Mouse (Mus musculus): Measurements from ENCODE around the gene Vgf. TPM values are rescaled to one million over a fixed set of nuclear protein-coding genes. Genes with fewer than 3 reads are reported as not detected.

The Vgf gene
- polyA plus RNA-seq, 1 experiment from 2014 or later, result 0.21 TPM

- peak within 1 kb of the TSS; percentile 19; the same call in 1 of the 2 replicates for H3K4me3 ChIP-seq (replicated peaks; ENCODE audit: low read depth, low read length)
- H3K4me1 ChIP-seq (replicated peaks; ENCODE audit: insufficient read depth, low read length), result peaks cover 19% of the 10 kb centered on the region
- 11% methylated on average over 23 of the region's 23 CpGs for WGBS
- H3K27ac ChIP-seq, result peak within 1 kb of the TSS; percentile 76
- H3K36me3 ChIP-seq (ENCODE audit: insufficient read depth, low read length), result no peaks in the 10 kb centered on the region
- no peaks in the 10 kb centered on the region for H3K9me3 ChIP-seq (replicated peaks; ENCODE audit: low read length)
- peak within 1 kb of the TSS; percentile 48 for H3K4me2 ChIP-seq (ENCODE audit: low read length)
- no peak within 1 kb of the TSS; the same call in 1 of the 2 replicates for H3K9ac ChIP-seq (ENCODE audit: low read depth, low read length)
- peak; percentile 84 for ATAC-seq (replicated peaks; ENCODE audit: low FRiP score, low read depth)
- no peaks in the 10 kb centered on the region for H3K27me3 ChIP-seq (ENCODE audit: insufficient read depth, low read length)
- peak; percentile 94 for DNase-seq (ENCODE audit: low spot score)
- no peak for TF ChIP-seq CTCF (IDR thresholded peaks at IDR 0.05; ENCODE audit: low read depth)
Observed at GRCm38 (mm10) chr5:137072079-137072960, 46.1 kb downstream of the Vgf start, which contains the start of gene Serpine1. Serpine1 (minus strand) TSS chr5:137072268.

- no peak for DNase-seq (ENCODE audit: low spot score)
- no peak for ATAC-seq (replicated peaks; ENCODE audit: low FRiP score, low read depth)
- no peaks in the 10 kb centered on the region for H3K9me3 ChIP-seq (replicated peaks; ENCODE audit: low read length)
- no peak for TF ChIP-seq CTCF (IDR thresholded peaks at IDR 0.05; ENCODE audit: low read depth)
- no peak overlapping the region for H3K9ac ChIP-seq (ENCODE audit: low read depth, low read length)
- H3K27ac ChIP-seq, result no peak overlapping the region
- H3K4me1 ChIP-seq (replicated peaks; ENCODE audit: insufficient read depth, low read length), result peaks cover 20% of the 10 kb centered on the region
- H3K27me3 ChIP-seq (ENCODE audit: insufficient read depth, low read length), result no peaks in the 10 kb centered on the region
- no peak overlapping the region for H3K4me2 ChIP-seq (ENCODE audit: low read length)
- no peaks in the 10 kb centered on the region for H3K36me3 ChIP-seq (ENCODE audit: insufficient read depth, low read length)
- no peak overlapping the region for H3K4me3 ChIP-seq (replicated peaks; ENCODE audit: low read depth, low read length)
- WGBS, result 96% methylated on average over 8 of the region's 8 CpGs
Observed at GRCm38 (mm10) chr5:137073141-137073540, 46.9 kb downstream of the Vgf start.

DNA sequence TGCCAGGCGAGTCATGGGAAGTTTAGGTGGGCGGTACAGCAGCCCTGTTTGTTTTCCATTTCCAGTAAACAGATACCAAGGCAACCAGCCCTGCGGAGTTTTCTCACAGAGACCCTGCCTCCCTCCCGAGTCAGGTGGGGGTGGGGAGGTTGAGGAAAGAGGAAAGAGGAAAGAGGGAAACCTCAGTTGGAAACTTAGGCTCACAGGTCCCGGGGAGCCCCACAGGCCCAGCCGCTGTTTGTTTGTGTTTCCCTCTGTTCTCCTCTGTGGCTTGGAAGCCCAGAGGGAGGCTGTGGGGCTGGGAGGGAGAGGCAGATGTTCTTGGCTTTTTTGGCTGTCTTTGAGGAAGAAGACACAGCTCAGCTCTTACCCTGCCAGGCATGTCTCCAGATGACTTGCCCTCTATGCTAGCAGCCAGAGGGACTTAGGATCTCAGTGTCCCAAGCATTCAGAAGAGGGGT lies 48.0 kb downstream of the Vgf start:
- H3K4me1 ChIP-seq (replicated peaks; ENCODE audit: insufficient read depth, low read length), result peaks cover 30% of the 10 kb centered on the region
- no peak overlapping the region for H3K4me2 ChIP-seq (ENCODE audit: low read length)
- H3K9ac ChIP-seq (ENCODE audit: low read depth, low read length), result peak overlapping the region; percentile 27; the same call in 1 of the 2 replicates
- no peak overlapping the region for H3K4me3 ChIP-seq (replicated peaks; ENCODE audit: low read depth, low read length)
- 41% methylated on average over 6 of the region's 6 CpGs for WGBS
- ATAC-seq (replicated peaks; ENCODE audit: low FRiP score, low read depth) (no peak), DNase-seq (ENCODE audit: low spot score) (no peak)
- H3K27me3 ChIP-seq (ENCODE audit: insufficient read depth, low read length), result no peaks in the 10 kb centered on the region
- no peak for TF ChIP-seq CTCF (IDR thresholded peaks at IDR 0.05; ENCODE audit: low read depth)
- peak overlapping the region; percentile 54 for H3K27ac ChIP-seq
- H3K36me3 ChIP-seq (ENCODE audit: insufficient read depth, low read length), result no peaks in the 10 kb centered on the region
- H3K9me3 ChIP-seq (replicated peaks; ENCODE audit: low read length), result no peaks in the 10 kb centered on the region

- Histone ChIP-seq H3K9me3 (replicated peaks; ENCODE audit: low read length) (no peaks in the 10 kb centered on the region), H3K4me1 (replicated peaks; ENCODE audit: insufficient read depth, low read length) (peaks cover 34% of the 10 kb centered on the region), H3K27me3 (ENCODE audit: insufficient read depth, low read length) (no peaks in the 10 kb centered on the region), H3K4me3 (replicated peaks; ENCODE audit: low read depth, low read length) (no peak overlapping the region), H3K9ac (ENCODE audit: low read depth, low read length) (no peak overlapping the region), H3K4me2 (ENCODE audit: low read length) (no peak overlapping the region), H3K27ac (peak overlapping the region; percentile 65), H3K36me3 (ENCODE audit: insufficient read depth, low read length) (no peaks in the 10 kb centered on the region)
- no peak for ATAC-seq (replicated peaks; ENCODE audit: low FRiP score, low read depth)
- TF ChIP-seq CTCF (IDR thresholded peaks at IDR 0.05; ENCODE audit: low read depth), result no peak
- no peak for DNase-seq (ENCODE audit: low spot score)
- WGBS, result 74% methylated on average over 6 of the region's 6 CpGs
Observed at GRCm38 (mm10) chr5:137075726-137076125, 49.5 kb downstream of the Vgf start.

DNA sequence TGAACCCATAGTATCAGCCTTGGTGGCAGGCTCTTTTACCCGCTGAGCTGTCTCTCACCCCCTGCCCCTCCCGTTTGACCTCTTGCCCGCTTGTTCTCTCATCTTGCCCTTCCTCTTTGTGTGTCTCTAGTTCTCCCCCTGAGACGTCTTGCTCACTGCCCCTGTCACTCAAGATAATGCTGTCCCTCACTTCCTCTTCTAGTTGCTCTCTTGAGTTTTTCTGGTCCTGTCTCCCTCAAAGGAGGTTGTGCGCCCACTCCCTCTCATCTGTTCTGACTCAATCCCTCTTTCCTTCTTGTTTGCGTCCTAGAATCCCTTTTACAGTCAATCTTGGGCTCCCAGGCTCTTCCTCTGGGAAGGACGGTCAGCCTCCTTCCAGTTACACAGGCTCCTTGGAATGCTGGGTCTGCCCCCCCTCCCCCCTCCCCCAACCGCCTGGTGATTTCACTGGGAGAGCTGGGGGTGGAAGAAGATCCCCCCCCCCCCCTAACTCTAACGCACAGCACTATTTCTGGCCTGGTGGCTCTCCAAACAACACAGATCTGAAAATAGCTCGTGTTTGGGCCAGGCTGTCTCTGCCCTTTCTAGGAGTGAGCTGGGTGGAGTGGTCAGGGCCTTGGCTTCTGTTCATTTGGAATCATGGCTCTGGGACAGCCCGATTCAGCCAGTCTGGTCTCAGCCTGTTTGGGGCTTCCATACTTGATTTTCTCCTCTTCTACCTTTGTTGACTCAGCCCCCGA lies 50.2 kb downstream of the Vgf start:
- ATAC-seq (replicated peaks; ENCODE audit: low FRiP score, low read depth) (no peak), DNase-seq (ENCODE audit: low spot score) (peak; percentile 33)
- no peak overlapping the region for H3K4me3 ChIP-seq (replicated peaks; ENCODE audit: low read depth, low read length)
- peak overlapping the region; percentile 65 for H3K27ac ChIP-seq
- no peaks in the 10 kb centered on the region for H3K36me3 ChIP-seq (ENCODE audit: insufficient read depth, low read length)
- H3K27me3 ChIP-seq (ENCODE audit: insufficient read depth, low read length), result no peaks in the 10 kb centered on the region
- 47% methylated on average over 12 of the region's 12 CpGs for WGBS
- H3K9me3 ChIP-seq (replicated peaks; ENCODE audit: low read length), result no peaks in the 10 kb centered on the region
- no peak overlapping the region for H3K4me2 ChIP-seq (ENCODE audit: low read length)
- peaks cover 34% of the 10 kb centered on the region for H3K4me1 ChIP-seq (replicated peaks; ENCODE audit: insufficient read depth, low read length)
- no peak overlapping the region for H3K9ac ChIP-seq (ENCODE audit: low read depth, low read length)
- TF ChIP-seq CTCF (IDR thresholded peaks at IDR 0.05; ENCODE audit: low read depth), result no peak

GRCm38 (mm10) chr5:137077187-137077586 lies 51.0 kb downstream of the Vgf start:
- Histone ChIP-seq H3K27me3 (ENCODE audit: insufficient read depth, low read length) (no peaks in the 10 kb centered on the region), H3K27ac (peak overlapping the region; percentile 65; the same call in 1 of the 2 replicates), H3K36me3 (ENCODE audit: insufficient read depth, low read length) (no peaks in the 10 kb centered on the region), H3K4me1 (replicated peaks; ENCODE audit: insufficient read depth, low read length) (peaks cover 33% of the 10 kb centered on the region), H3K4me3 (replicated peaks; ENCODE audit: low read depth, low read length) (no peak overlapping the region), H3K9ac (ENCODE audit: low read depth, low read length) (no peak overlapping the region), H3K4me2 (ENCODE audit: low read length) (no peak overlapping the region), H3K9me3 (replicated peaks; ENCODE audit: low read length) (no peaks in the 10 kb centered on the region)
- 83% methylated on average over 7 of the region's 7 CpGs for WGBS
- no peak for TF ChIP-seq CTCF (IDR thresholded peaks at IDR 0.05; ENCODE audit: low read depth)
- DNase-seq (ENCODE audit: low spot score) (no peak), ATAC-seq (replicated peaks; ENCODE audit: low FRiP score, low read depth) (no peak)

Data from kidney, postnatal 0 days (tissue).